Mouse (Mus musculus) cerebellum, postnatal 36 days (tissue): ENCODE data around the gene Tuba3a.
"Not testable (repeated sequence)": the region's sequence is repeated elsewhere in the genome, so short reads cannot be mapped to it uniquely, and the experiment has no call there.

Experiments
- DNase-seq, 2 experiments: peaks; one replicate each; pipeline ENCODE4 v3.0.0; 2021 to 2022; ENCODE audit warnings: mixed read lengths in 2 of 2

Gene Tuba3a

DNA sequence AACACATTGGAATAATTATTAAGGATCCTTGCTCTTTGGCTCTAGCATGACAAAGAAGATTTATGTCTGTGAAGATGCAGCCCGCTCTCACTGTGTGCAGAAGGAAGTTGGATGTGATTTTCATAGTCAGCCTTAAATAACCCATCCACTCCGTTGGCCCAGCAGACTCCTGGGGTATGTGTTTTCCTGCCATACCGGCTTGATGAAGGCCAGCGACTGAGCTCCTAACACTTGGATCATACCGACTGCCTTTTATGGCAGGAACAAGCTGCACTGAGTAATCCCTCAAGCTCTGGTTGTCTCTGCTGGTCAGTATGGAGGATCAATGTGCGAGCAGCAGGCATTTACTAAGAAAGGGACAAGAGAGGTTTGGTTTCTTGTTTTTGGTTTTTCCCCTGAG lies 19.6 kb upstream of the Tuba3a start:
- no peak for DNase-seq

DNA sequence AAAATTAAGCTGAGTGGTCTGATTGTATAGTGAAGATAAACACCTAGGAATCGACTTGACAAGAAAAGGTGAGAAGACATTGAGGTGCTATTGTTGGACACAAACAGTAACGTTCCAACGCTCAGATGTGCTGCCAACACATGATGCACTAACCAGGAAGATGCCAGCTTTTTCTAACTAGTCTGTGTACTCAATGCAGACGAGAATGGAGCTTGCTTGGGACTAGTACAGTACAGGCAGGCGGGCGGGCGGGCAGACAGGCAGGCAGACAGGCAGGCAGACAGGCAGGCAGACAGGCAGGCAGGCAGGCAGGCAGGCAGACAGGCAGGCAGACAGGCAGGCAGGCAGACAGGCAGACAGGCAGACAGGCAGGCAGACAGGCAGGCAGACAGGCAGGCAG lies 18.6 kb upstream of the Tuba3a start:
- DNase-seq = not testable (repeated sequence)

DNA sequence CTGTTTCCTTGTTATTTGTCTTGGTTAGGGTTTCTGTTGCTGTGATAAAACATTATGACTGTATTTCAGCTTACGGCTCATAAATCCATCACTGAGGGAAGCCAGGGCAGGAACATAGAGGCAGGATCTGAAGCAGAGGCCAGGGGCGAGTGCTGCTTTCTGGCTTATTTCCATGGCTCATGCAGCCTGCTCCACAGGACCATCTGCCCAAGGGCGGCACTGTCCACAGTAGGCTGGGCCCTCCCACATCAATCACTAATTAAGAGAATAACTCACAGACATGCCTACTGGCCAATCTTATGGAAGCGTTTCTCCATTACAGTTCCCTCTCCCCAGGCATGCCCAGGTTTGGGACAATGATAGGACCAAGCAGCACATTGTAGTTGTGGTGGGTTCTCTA lies 17.4 kb upstream of the Tuba3a start:
- no peak for DNase-seq

DNA sequence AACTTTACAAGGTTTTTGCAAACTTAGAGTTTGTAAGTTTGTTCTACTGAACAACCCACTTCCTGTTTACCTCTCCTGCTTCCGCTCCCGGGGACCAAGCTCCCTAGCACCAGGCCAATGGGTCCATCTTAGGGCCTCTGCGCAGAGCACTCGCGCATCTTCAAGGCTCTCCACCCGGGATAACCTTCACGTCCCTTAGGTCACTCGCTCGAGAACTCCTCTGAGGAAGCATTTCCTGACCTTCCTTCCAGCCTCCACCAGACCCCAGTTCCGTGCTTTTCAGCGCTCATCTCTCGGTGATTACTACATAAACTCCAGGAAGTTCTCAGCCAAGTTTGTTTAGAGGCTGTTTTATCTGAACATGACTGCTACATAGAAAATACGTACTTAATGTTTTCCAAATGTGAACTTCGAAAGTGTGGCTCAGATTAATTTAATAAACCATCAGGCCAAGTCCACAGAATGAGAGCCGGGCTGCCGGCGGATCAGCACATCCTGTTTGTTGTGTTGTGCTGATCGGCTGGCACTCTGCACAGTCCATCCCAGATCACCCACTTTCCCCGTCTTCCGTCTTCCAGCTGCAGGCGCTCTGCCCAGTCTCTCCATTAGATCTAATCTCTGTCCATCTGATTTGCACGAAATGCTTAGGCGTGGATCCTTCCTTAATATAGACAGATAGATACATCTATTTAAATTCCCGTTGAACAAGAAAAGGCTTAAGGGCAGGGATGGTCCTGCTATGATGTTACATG lies 16.6 kb upstream of the Tuba3a start:
- DNase-seq = no peak

GRCm38 (mm10) chr6:125300982-125301381 lies 15.1 kb upstream of the Tuba3a start:
- no peak for DNase-seq

GRCm38 (mm10) chr6:125297149-125297820 lies 11.4 kb upstream of the Tuba3a start:
- DNase-seq = no peak

DNA sequence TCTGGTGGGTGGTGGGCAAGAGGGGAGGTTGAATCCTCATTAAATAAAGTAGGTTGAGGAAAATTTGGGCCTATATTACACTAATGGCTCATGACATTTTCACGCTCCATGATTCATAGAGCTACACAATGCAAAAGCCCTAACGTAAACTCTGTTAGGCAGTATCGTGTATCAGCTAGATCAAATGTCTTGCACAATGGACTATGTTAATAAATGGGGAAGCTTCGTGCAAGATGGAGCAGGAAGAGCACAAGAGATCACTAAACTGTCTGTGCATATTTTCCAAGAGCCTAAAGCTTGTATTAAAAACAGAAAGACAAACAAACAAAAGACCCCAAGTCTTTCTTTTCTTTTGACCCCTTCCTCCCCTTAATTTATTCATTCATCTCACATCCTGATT lies 8.2 kb upstream of the Tuba3a start:
- no peak for DNase-seq

DNA sequence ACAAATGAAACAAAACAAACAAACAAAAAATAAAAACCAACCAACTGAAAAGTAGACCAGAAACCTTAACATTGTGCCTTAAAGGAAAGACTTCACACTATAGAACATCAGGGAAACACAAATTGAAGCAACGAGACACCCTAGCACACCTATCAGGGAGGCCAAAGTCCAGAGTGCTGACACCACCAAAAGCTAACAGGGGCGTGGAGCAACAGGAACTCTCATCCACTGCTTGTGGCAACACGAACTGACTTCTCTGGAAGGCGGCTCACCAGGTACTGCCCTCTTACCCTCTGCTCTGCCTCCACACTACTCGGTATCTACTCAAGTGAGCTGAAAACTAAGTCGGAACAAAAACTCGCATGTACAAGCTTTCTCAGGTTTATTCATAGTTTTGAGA lies 6.4 kb upstream of the Tuba3a start:
- no peak for DNase-seq

GRCm38 (mm10) chr6:125291329-125291728 lies 5.5 kb upstream of the Tuba3a start:
- no peak for DNase-seq

GRCm38 (mm10) chr6:125288730-125289129 lies 2.9 kb upstream of the Tuba3a start:
- DNase-seq = no peak

DNA sequence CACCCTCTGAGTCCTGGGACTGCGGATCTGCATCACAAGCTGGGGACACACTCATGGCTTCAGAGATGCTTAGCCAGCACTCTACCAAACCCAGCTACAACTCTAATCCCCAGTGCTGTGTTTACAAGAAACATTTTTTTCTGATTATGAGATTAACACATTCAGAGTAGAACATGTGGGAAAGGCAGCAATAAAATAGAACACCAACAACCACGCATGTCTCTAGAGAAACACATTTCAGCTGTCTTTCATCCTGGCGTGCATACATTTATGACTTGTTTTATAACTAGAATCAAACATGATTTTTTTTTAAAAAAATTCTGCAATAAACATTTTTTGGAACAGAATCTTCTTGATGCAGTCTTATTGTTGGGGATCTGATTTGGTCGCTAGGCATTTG lies 1.1 kb upstream of the Tuba3a start:
- DNase-seq = no peak

DNA sequence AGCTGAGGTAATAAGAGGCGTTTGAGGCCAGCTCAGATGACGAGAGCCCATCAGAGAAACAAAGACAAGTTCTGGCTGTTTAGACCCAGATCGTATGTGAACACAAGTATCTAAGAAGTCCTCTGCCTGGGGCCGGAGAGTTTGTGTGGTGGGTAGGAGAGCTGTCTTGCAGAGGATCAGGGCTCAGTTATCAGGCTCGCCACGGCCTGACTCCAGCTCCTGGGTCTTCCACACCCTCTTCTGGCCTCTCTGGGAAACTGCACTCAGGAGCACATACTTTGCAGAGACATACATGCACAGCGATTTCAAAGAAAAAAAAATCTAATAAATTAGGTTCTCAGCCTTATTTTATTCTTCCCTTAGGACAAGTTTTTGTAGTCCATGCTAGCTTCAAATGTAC lies 1.1 kb downstream of the Tuba3a start:
- DNase-seq = no peak

- no peak for DNase-seq
Measured at GRCm38 (mm10) chr6:125284250-125284649, 1.6 kb downstream of the Tuba3a start.

DNA sequence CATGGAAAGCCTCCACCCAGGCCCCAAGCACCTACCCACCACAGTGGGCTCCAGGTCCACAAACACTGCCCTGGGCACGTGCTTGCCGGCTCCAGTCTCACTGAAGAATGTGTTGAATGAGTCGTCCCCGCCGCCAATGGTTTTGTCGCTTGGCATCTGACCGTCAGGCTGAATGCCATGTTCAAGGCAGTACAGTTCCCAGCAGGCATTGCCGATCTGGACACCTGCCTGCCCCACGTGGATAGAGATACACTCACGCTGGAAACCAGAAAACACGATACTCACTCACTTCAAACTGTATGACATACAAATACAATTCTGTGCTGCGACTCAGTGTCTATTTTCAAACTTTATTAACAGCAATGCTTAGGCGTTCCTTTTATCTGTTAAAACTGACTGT lies 3.1 kb downstream of the Tuba3a start:
- DNase-seq = not testable (repeated sequence)

DNA sequence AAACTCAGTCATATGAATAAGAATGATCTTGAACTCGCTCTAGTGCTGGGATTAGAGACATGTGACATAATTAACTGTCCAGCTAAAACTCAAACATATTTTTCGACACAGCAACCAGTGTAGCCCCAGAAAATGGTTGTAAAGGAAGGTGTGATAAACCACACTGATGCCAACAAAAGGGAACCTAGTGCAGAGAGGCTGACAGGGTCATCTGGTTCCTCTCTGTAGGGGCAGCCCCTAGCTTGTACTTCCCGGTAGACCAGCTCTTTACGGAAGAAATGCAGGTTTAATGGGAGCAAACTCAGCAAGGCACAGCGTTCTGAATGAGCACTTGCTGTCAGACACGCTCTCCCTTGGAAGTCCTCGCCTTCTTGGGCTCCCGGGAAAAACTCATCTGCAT lies 6.1 kb downstream of the Tuba3a start:
- DNase-seq = no peak

- no peak for DNase-seq
Measured at GRCm38 (mm10) chr6:125274841-125275563, 10.8 kb downstream of the Tuba3a start.

DNA sequence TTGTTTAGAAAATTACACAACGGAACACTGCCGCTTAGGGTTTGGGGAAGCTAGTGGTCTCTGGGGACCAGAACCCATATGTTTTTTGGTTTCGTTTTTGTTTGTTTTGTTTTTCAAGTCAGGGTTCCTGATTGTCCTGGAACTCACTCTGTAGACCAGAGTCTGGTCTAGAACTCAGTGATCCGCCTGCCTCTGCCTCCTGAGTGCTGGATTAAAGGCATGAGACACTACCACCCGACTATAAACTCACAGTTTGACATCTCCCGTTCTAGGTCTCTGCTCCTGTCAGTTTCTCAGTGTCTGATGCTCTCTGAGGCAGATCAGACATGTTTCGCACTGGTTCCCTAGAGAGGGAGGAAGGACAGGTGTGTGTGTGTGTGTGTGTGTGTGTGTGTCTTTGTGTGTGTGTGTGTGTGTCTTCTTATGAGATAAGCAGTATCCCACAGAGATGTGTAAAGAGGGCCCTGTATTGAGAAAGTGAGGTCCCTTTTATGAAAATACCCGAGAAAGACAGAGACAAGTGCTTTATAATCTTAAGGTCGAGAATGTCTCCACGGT lies 13.5 kb downstream of the Tuba3a start:
- no peak for DNase-seq

GRCm38 (mm10) chr6:125271455-125272227 lies 14.2 kb downstream of the Tuba3a start:
- peak; percentile 94 to 96 for DNase-seq

DNA sequence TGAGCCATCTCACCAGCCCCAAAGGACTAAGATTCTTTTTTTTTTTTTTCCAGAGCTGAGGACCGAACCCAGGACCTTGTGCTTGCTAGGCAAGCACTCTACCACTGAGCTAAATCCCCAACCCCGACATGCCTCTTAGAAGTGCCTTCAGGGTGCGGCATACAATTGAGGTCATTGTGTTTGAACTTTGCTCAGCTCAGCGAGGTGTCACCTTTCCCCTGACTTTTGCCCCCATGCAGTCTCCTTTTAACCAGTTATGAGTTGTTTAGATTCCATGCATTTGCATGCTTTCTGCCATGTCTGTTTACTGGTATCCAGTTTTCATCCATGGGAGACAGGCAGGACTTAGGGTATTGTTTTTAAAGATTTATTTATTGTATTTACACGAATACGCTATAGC lies 17.0 kb downstream of the Tuba3a start:
- no peak for DNase-seq

- no peak for DNase-seq
Measured at GRCm38 (mm10) chr6:125267469-125267868, 18.4 kb downstream of the Tuba3a start.

DNA sequence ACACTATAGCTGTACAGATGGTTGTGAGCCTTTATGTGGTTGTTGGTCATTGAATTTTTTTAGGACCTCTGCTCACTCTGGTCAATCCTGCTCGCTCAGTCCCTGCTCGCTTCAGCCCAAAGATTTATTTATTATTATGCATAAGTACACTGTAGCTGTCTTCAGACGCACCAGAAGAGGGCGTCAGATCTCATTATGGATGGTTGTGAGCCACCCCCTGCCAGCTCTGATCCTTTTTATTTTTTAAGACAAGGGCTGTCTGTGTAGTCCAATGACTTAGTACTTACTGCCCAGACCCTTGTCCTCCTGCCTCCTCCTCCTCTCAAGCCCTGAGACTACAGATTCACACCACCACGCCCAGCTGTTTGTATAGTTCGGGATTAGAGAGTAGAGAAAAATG lies 19.2 kb downstream of the Tuba3a start:
- DNase-seq = not testable (repeated sequence)

- no peak for DNase-seq
Measured at GRCm38 (mm10) chr6:125266091-125266490, 19.8 kb downstream of the Tuba3a start.

GRCm38 (mm10) chr6:125265239-125265638 lies 20.6 kb downstream of the Tuba3a start:
- no peak for DNase-seq
